Mouse (Mus musculus) liver, adult 2 months (tissue): Measurements from ENCODE around the gene Zfp526.

Source experiments
- CTCF ChIP-seq: fragments of 200-500 bp; IDR thresholded peaks from 2 replicates; pipeline ENCODE4 v1.5.1; 2011; ENCODE audit warnings: low read depth, low read length, control low read depth
- POLR2A ChIP-seq: fragments of 200-500 bp; IDR thresholded peaks from 2 replicates; pipeline ENCODE4 v1.6.1; 2011; ENCODE audit warnings: low read length, control low read depth; ENCODE audit not compliant: insufficient read depth; ENCODE audit errors: extremely low read depth

- TF ChIP-seq CTCF = no peak
- TF ChIP-seq POLR2A = no peak
These were observed 22.1 kb downstream of the Zfp526 start for GRCm38 (mm10) chr7:25243361-25243760.
